Mouse (Mus musculus): ENCODE measurements around the gene Rln3. TPM values are rescaled to one million over a fixed set of nuclear protein-coding genes. Genes with fewer than 3 reads are reported as not detected.
"Not testable (repeated sequence)": the region's sequence is repeated elsewhere in the genome, so short reads cannot be mapped to it uniquely, and the experiment has no call there.

Rln3 gene
- polyA plus RNA-seq, 1 experiment from 2014 or later = not detected

GRCm38 (mm10) chr8:84009876-84010275 lies 34.9 kb downstream of the Rln3 start:
- Histone ChIP-seq H3K27ac (no peak overlapping the region), H3K27me3 (ENCODE audit: poor library complexity, severe bottlenecking) (peaks cover 54% of the 10 kb centered on the region), H3K4me1 (peaks cover 41% of the 10 kb centered on the region), H3K36me3 (replicated peaks) (no peaks in the 10 kb centered on the region), H3K9me3 (no peaks in the 10 kb centered on the region), H3K4me3 (peak overlapping the region; percentile 58; the same call in 1 of the 2 replicates)
- WGBS = 2% methylated on average over 11 of the region's 11 CpGs
- DNase-seq (ENCODE audit: extremely low spot score, low spot score) = peak; percentile 86

DNA sequence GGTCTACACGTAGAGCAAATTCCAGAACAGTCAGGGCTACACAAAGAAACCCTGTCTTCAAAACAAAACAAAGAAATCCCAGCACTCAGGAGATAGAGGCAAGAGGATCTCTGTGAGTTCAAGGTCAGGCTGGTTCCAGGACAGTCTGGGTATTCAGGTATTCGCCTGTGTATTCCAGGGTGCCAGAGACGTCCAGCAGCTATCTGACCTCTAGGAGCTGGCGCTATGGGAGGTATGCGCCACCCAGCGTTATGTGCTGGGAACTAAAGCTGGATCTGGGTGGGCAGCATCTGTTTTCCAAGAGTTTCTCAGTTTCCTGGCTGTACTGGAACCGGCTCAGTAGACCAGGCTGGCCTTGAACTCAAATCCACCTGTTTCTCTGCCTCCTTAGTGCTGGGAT lies 36.4 kb downstream of the Rln3 start:
- 29% methylated on average over 7 of the region's 7 CpGs for WGBS
- peaks cover 47% of the 10 kb centered on the region for H3K27me3 ChIP-seq (ENCODE audit: poor library complexity, severe bottlenecking)
- H3K4me1 ChIP-seq = peaks cover 54% of the 10 kb centered on the region
- DNase-seq (ENCODE audit: extremely low spot score, low spot score) = no peak
- no peaks in the 10 kb centered on the region for H3K9me3 ChIP-seq
- H3K36me3 ChIP-seq (replicated peaks) = no peaks in the 10 kb centered on the region
- H3K4me3 ChIP-seq = no peak overlapping the region
- H3K27ac ChIP-seq = no peak overlapping the region

DNA sequence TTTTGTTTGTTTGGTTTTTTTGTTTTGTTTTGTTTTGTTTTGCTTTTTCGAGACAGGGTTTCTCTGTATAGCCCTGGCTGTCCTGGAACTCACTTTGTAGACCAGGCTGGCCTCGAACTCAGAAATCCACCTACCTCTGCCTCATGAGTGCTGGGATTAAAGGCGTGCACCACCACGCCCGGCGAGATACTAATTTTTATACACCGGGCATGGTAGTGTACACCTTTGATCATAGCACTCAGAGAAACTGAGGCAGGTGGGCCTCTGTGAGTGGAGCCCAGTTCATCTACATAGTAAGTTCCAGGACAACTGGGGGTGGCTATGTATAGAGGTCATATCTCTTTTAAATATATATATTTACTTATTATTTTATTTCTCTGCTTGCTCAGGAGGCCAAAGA lies 39.3 kb downstream of the Rln3 start:
- H3K27ac ChIP-seq; H3K9me3 ChIP-seq; H3K4me3 ChIP-seq; DNase-seq (ENCODE audit: extremely low spot score, low spot score): not testable (repeated sequence)
- 92% methylated on average over 7 of the region's 7 CpGs for WGBS
- Histone ChIP-seq H3K4me1 (peaks cover 50% of the 10 kb centered on the region), H3K36me3 (replicated peaks) (peaks cover 26% of the 10 kb centered on the region), H3K27me3 (ENCODE audit: poor library complexity, severe bottlenecking) (peaks cover 47% of the 10 kb centered on the region)

DNA sequence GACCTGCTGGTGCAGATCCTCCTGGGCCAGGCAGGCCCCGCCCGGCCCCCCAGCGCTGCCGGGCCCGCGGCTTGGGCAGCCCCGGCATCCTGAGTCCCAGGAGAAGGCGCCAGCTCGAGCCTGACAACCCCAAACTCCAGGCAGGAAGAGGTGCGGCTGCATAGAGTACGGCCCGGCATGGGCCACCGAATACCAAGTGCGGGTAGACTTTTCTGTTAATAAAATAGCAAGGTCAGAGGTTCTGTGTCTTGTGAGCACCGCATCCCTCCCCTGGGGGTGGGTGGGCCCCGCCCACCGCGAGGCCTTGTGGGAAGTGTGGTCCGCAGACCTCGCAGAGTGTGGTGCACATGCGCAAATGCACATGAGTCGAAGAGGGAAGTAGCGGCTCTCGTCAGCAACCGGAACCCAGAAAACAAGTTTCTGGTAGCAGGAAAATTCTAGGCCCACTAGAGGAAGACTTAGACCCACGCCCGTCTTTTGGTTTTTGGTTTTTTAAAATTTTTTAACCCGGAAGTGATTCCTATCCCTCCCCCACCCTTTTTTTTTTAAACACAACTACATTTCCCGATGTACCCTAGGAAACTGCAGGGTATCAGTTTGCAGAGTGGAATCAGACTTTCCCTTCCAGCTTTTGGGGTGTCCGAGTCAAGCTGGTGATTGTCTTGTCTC lies 40.1 kb downstream of the Rln3 start:
- Histone ChIP-seq H3K4me3 (peak overlapping the region; percentile 64), H3K4me1 (peaks cover 48% of the 10 kb centered on the region), H3K27ac (peak overlapping the region; percentile 84), H3K27me3 (ENCODE audit: poor library complexity, severe bottlenecking) (peaks cover 47% of the 10 kb centered on the region), H3K36me3 (replicated peaks) (peaks cover 35% of the 10 kb centered on the region), H3K9me3 (no peaks in the 10 kb centered on the region)
- 1% methylated on average over 30 of the region's 30 CpGs for WGBS
- DNase-seq (ENCODE audit: extremely low spot score, low spot score) = peak; percentile 89

DNA sequence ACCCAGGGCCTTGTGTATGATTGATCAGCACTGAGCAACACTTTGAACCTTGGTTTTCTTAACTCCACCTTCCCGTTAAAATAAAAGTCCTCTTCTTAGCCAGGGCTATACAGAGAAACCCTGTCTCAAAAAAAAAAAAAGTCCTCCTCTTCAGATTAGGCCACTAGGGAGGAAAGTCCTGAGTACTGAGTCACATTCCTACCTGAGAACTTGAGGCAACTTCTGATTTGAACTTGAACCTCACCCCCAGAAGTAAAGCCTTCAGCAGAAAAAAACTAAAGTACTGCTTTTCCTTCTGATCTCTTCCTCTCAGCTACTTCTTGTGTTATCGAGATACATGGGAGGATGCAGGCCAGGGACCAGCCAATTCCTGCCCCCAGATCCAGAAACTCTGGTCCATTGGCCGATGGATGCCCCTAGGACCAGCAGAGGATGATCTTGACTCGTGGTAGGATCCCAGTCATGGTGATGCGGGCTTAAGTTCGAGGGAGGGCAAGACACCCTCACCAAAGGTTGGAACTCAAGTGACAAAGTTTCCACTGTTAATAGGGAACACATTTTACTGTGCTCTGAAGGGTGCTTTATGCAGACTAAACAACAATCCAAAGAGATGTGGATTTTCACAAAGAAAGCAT lies 41.1 kb downstream of the Rln3 start:
- WGBS = 82% methylated on average over 6 of the region's 6 CpGs
- peaks cover 56% of the 10 kb centered on the region for H3K4me1 ChIP-seq
- peak overlapping the region; percentile 64 for H3K4me3 ChIP-seq
- no peaks in the 10 kb centered on the region for H3K9me3 ChIP-seq
- no peak for DNase-seq (ENCODE audit: extremely low spot score, low spot score)
- peaks cover 54% of the 10 kb centered on the region for H3K27me3 ChIP-seq (ENCODE audit: poor library complexity, severe bottlenecking)
- H3K36me3 ChIP-seq (replicated peaks) = peaks cover 44% of the 10 kb centered on the region
- no peak overlapping the region for H3K27ac ChIP-seq

DNA sequence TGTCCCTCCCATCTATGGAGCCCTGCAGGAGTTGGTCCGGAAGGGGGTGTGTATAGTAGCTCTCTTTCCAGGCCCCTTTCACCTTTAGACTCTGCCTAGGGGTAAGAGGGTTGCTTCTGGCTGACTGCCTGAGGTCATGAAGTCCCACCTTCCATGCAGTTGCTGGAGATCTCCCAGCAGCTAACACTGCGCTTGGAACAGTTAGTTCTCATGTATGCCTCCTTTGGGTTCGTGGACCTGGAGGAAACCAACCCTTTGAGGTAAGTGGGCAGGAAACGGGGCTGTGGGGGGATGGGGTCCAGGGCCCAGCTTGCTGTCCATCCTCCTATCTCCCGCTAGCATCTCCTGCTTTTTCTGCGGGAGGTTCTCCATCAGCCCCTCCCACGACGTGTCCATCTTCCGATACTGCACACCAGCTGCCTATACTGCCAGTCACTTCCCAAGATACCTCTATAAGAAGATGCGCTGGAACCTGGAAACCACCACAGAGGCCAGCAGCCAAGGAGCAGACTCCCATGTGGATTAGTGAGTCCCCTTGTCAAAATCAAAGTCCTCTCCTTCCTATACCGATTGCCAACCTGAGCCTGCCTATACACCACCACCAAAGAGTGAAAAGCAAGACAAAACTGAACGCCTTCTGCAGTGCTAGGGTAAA lies 41.7 kb downstream of the Rln3 start:
- no peak overlapping the region for H3K27ac ChIP-seq
- peaks cover 44% of the 10 kb centered on the region for H3K36me3 ChIP-seq (replicated peaks)
- peaks cover 54% of the 10 kb centered on the region for H3K27me3 ChIP-seq (ENCODE audit: poor library complexity, severe bottlenecking)
- no peaks in the 10 kb centered on the region for H3K9me3 ChIP-seq
- DNase-seq (ENCODE audit: extremely low spot score, low spot score) = no peak
- no peak overlapping the region; the same call in 1 of the 2 replicates for H3K4me3 ChIP-seq
- 61% methylated on average over 12 of the region's 12 CpGs for WGBS
- peaks cover 61% of the 10 kb centered on the region for H3K4me1 ChIP-seq

- peaks cover 44% of the 10 kb centered on the region for H3K36me3 ChIP-seq (replicated peaks)
- 15% methylated on average over 61 of the region's 61 CpGs for WGBS
- no peaks in the 10 kb centered on the region for H3K9me3 ChIP-seq
- H3K27me3 ChIP-seq (ENCODE audit: poor library complexity, severe bottlenecking) = peaks cover 54% of the 10 kb centered on the region
- H3K4me3 ChIP-seq = peak within 1 kb of the TSS; percentile 39
- no peak within 1 kb of the TSS; the same call in 1 of the 2 replicates for H3K27ac ChIP-seq
- DNase-seq (ENCODE audit: extremely low spot score, low spot score) = no peak
- peaks cover 65% of the 10 kb centered on the region for H3K4me1 ChIP-seq
These were observed 43.4 kb downstream of the Rln3 start, which contains the start of gene 1700067K01Rik for GRCm38 (mm10) chr8:84001281-84002000. TSS of gene 1700067K01Rik (plus strand) at chr8:84001502.

DNA sequence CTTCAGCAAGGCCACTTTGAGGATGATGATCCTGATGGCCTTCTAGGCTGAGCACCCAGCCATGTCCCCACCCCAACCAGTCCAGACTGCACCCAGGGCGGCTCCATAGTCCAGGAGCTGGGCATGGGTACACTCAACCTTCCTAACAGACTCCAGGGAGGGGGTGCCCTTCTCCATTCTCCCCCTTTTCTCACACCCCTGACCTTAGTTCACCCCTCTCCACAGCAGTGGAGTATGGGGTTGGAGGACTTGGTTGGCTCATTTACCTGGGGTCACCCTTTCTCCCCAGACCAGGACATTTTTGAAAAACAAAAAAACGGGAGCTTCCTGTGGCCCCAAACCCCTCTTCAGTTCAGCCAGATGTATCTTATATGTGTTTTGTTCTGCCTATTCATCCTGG lies 45.0 kb downstream of the Rln3 start:
- peaks cover 50% of the 10 kb centered on the region for H3K36me3 ChIP-seq (replicated peaks)
- DNase-seq (ENCODE audit: extremely low spot score, low spot score) = no peak
- peak overlapping the region; percentile 85; the same call in 1 of the 2 replicates for H3K4me3 ChIP-seq
- 92% methylated on average over 2 of the region's 2 CpGs for WGBS
- H3K27ac ChIP-seq = no peak overlapping the region
- H3K27me3 ChIP-seq (ENCODE audit: poor library complexity, severe bottlenecking) = peaks cover 58% of the 10 kb centered on the region
- H3K4me1 ChIP-seq = peaks cover 67% of the 10 kb centered on the region
- H3K9me3 ChIP-seq = no peaks in the 10 kb centered on the region

GRCm38 (mm10) chr8:83999057-83999705 lies 45.6 kb downstream of the Rln3 start:
- 70% methylated on average over 16 of the region's 16 CpGs for WGBS
- Histone ChIP-seq H3K36me3 (replicated peaks) (peaks cover 56% of the 10 kb centered on the region), H3K4me1 (peaks cover 62% of the 10 kb centered on the region), H3K4me3 (peak overlapping the region; percentile 85), H3K9me3 (no peaks in the 10 kb centered on the region), H3K27me3 (ENCODE audit: poor library complexity, severe bottlenecking) (peaks cover 58% of the 10 kb centered on the region), H3K27ac (peak overlapping the region; percentile 88; the same call in 1 of the 2 replicates)
- no peak for DNase-seq (ENCODE audit: extremely low spot score, low spot score)

- H3K36me3 ChIP-seq (replicated peaks) = peaks cover 63% of the 10 kb centered on the region
- H3K27me3 ChIP-seq (ENCODE audit: poor library complexity, severe bottlenecking) = peaks cover 51% of the 10 kb centered on the region
- peaks cover 55% of the 10 kb centered on the region for H3K4me1 ChIP-seq
- peak overlapping the region; percentile 88 for H3K27ac ChIP-seq
- H3K4me3 ChIP-seq = peak overlapping the region; percentile 85
- no peaks in the 10 kb centered on the region for H3K9me3 ChIP-seq
- peak; percentile 68 for DNase-seq (ENCODE audit: extremely low spot score, low spot score)
- 6% methylated on average over 89 of the region's 92 CpGs for WGBS
These were observed 46.4 kb downstream of the Rln3 start for GRCm38 (mm10) chr8:83998231-83999056.

GRCm38 (mm10) chr8:83997511-83998141 lies 47.2 kb downstream of the Rln3 start, which contains the start of gene Samd1:
TSS of gene Samd1 (plus strand) at chr8:83997672.
- peaks cover 43% of the 10 kb centered on the region for H3K27me3 ChIP-seq (ENCODE audit: poor library complexity, severe bottlenecking)
- peaks cover 65% of the 10 kb centered on the region for H3K36me3 ChIP-seq (replicated peaks)
- H3K9me3 ChIP-seq = no peaks in the 10 kb centered on the region
- H3K27ac ChIP-seq = peak within 1 kb of the TSS; percentile 96
- peak within 1 kb of the TSS; percentile 85 for H3K4me3 ChIP-seq
- WGBS = 5% methylated on average over 81 of the region's 112 CpGs
- H3K4me1 ChIP-seq = peaks cover 47% of the 10 kb centered on the region
- peak; percentile 52 for DNase-seq (ENCODE audit: extremely low spot score, low spot score)

Measured in forebrain, embryonic 10.5 days (tissue).